In the genomic region with DNA sequence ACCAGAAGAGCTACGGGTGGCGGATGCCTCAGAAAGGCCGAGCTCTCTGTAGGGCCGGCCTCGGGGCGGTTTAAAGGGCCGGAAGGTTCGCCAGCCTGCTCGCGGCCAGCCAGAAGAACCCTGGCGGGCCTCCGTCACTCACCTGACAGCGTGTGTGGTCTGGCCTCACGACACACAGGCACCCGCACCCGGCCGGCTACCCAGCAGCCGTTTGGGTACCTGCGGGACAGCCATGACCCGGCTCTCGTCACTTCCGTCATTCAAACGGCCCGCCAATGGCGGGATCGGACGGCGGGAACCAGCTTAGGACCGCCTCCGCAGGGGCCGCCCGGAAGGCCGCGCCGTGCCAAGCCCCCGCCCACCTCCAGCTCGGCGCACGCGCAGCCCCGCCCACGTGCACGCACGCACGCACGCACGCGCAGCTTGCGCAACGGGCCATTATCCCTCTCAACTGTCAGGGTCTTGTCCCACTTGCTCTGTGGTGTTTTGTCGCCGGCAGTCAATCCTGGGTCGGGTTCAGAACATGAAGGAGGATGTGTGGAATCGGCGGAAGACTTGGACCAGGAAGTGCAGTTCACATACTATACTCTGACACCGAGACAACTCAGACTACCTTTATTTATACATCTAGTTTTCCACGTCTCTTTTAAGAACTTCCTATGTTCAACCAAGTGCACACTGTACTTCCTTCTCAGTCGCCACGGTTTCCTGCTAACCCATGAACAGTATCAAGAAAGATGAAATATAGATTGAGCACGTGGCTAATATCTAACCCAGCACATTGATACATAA, we compare ENCODE assay signal across 8 mouse cellular contexts. TPM values are rescaled to one million over a fixed set of nuclear protein-coding genes. Genes with fewer than 3 reads are reported as not detected.
DNase-seq lines count a peak whose midpoint lies in the region; ATAC-seq and TF ChIP-seq lines count a peak whose summit lies in the region.

A gene (minus strand): TSS at position 305 of the 792 bp plus-strand sequence.

- no peak for TF ChIP-seq CTCF in G1E (IDR thresholded peaks at IDR 0.05; ENCODE audit: low read depth, low read length)
- TF ChIP-seq CTCF in layer of hippocampus, adult 2 months (conservative IDR thresholded peaks at IDR 0.05) = no peak
- no peak for TF ChIP-seq CTCF in lung, embryonic 14.5 days (IDR thresholded peaks at IDR 0.05; ENCODE audit: low read depth)
- no peak for TF ChIP-seq CTCF in olfactory bulb, adult 2 months (IDR thresholded peaks at IDR 0.05; ENCODE audit: insufficient read depth, low read depth, low read length)
- peak; percentile 65; the same call in 1 of the 2 replicates for TF ChIP-seq CTCF in thymus, adult 2 months (IDR thresholded peaks at IDR 0.05; ENCODE audit: borderline replicate concordance, control insufficient read depth, extremely low read depth, insufficient read depth, low read length, poor library complexity)

- intact Hi-C loops in heart, postnatal 36 days (cut with DNase I) = loop anchor here (5.0 kb wide), 1 partner anchor 50 kb away; a partner anchor contains a TSS

- ATAC-seq in G1E (ENCODE audit: extremely low read depth, insufficient number of reproducible peaks, low FRiP score, poor library complexity, severe bottlenecking) = peak; percentile 94
- peak; percentile 99 for ATAC-seq in forebrain, embryonic 16.5 days
- peak; percentile 99 for ATAC-seq in lung, embryonic 14.5 days (ENCODE audit: insufficient read depth)

- no peaks in the 10 kb centered on the region; the same call in 1 of the 2 replicates for H3K27me3 ChIP-seq in G1E (ENCODE audit: insufficient read depth, low read length)
- H3K27me3 ChIP-seq in forebrain, embryonic 16.5 days (replicated peaks; ENCODE audit: control insufficient read depth, insufficient read depth, low read length) = peaks cover 7% of the 10 kb centered on the region; the same call in 1 of the 2 replicates
- no peaks in the 10 kb centered on the region for H3K27me3 ChIP-seq in lung, embryonic 14.5 days (ENCODE audit: insufficient read depth, low read length)
- no peaks in the 10 kb centered on the region for H3K27me3 ChIP-seq in thymus, adult 2 months (ENCODE audit: control insufficient read depth, insufficient read depth, low read length)

- WGBS in forebrain, embryonic 16.5 days = 2% methylated on average over 59 of the region's 60 CpGs
- WGBS in lung, embryonic 14.5 days = 2% methylated on average over 54 of the region's 60 CpGs
- 1% methylated on average over 60 of the region's 60 CpGs for WGBS in olfactory bulb, adult 2 months
- WGBS in thymus, adult 2 months = 1% methylated on average over 60 of the region's 60 CpGs

- peak within 1 kb of the TSS; percentile 60 for H3K27ac ChIP-seq in forebrain, embryonic 16.5 days (ENCODE audit: low read length)
- H3K27ac ChIP-seq in layer of hippocampus, adult 2 months = peak within 1 kb of the TSS; percentile 89
- peak within 1 kb of the TSS; percentile 72 for H3K27ac ChIP-seq in lung, embryonic 14.5 days (ENCODE audit: low read depth)
- H3K27ac ChIP-seq in olfactory bulb, adult 2 months (ENCODE audit: insufficient read depth, low read depth, low read length) = peak within 1 kb of the TSS; percentile 70
- peak within 1 kb of the TSS; percentile 59 for H3K27ac ChIP-seq in thymus, adult 2 months (ENCODE audit: control insufficient read depth, insufficient read depth, low read length)

- TF ChIP-seq POLR2A in olfactory bulb, adult 2 months (IDR thresholded peaks at IDR 0.05; ENCODE audit: insufficient read depth, low read depth, low read length) = peak; percentile 96
- TF ChIP-seq POLR2A in thymus, adult 2 months (IDR thresholded peaks at IDR 0.05; ENCODE audit: control insufficient read depth, extremely low read depth, insufficient read depth, low read length, poor library complexity) = peak; percentile 96

- H3K4me2 ChIP-seq in forebrain, embryonic 16.5 days (ENCODE audit: low read length) = peak within 1 kb of the TSS; percentile 83
- peak within 1 kb of the TSS; percentile 67 for H3K4me2 ChIP-seq in lung, embryonic 14.5 days

- peak within 1 kb of the TSS; percentile 68 for H3K9ac ChIP-seq in forebrain, embryonic 16.5 days (replicated peaks; ENCODE audit: low read depth, low read length)
- peak within 1 kb of the TSS; percentile 81 for H3K9ac ChIP-seq in lung, embryonic 14.5 days

- no peaks in the 10 kb centered on the region for H3K9me3 ChIP-seq in G1E (replicated peaks)
- H3K9me3 ChIP-seq in forebrain, embryonic 16.5 days (ENCODE audit: control insufficient read depth, low read length) = no peaks in the 10 kb centered on the region
- H3K9me3 ChIP-seq in lung, embryonic 14.5 days (ENCODE audit: low read depth, low read length) = no peaks in the 10 kb centered on the region

- peak within 1 kb of the TSS; percentile 73 for H3K4me3 ChIP-seq in G1E (ENCODE audit: low read depth, low read length)
- H3K4me3 ChIP-seq in forebrain, embryonic 16.5 days (replicated peaks; ENCODE audit: low read length) = peak within 1 kb of the TSS; percentile 64
- peak within 1 kb of the TSS; percentile 78 for H3K4me3 ChIP-seq in layer of hippocampus, adult 2 months
- H3K4me3 ChIP-seq in lung, embryonic 14.5 days (ENCODE audit: low read depth, low read length) = peak within 1 kb of the TSS; percentile 69
- H3K4me3 ChIP-seq in olfactory bulb, adult 2 months (ENCODE audit: insufficient read depth, low read depth, low read length) = peak within 1 kb of the TSS; percentile 95
- peak within 1 kb of the TSS; percentile 57 for H3K4me3 ChIP-seq in thymus, adult 2 months (ENCODE audit: control insufficient read depth, insufficient read depth, low read length)

- peaks cover 28% of the 10 kb centered on the region for H3K4me1 ChIP-seq in G1E (ENCODE audit: insufficient read depth, low read depth, low read length)
- peaks cover 12% of the 10 kb centered on the region for H3K4me1 ChIP-seq in forebrain, embryonic 16.5 days (replicated peaks; ENCODE audit: control insufficient read depth, insufficient read depth, low read length)
- 0 out of 2 replicates have a peak, but pooled peaks cover 2% of the 10 kb centered on the region for H3K4me1 ChIP-seq in lung, embryonic 14.5 days (ENCODE audit: insufficient read depth)
- H3K4me1 ChIP-seq in olfactory bulb, adult 2 months (ENCODE audit: control insufficient read depth, insufficient read depth, low read length) = no peaks in the 10 kb centered on the region; the same call in 1 of the 2 replicates
- no peaks in the 10 kb centered on the region for H3K4me1 ChIP-seq in thymus, adult 2 months (replicated peaks; ENCODE audit: control insufficient read depth, insufficient read depth, low read length)

- DNase-seq in G1E (ENCODE audit: low spot score) = peak; percentile 97
- peak; percentile 97 to 98 for DNase-seq in cerebellum, adult 18-20 months
- DNase-seq in heart, postnatal 36 days = peak; percentile 97 to 98
- peak; percentile 94 to 97 for DNase-seq in layer of hippocampus, adult 2 months (ENCODE audit: low spot score in 2 of 2)
- DNase-seq in lung, embryonic 14.5 days = peak; percentile 98
- DNase-seq in thymus, adult 2 months = peak; percentile 95

- H3K36me3 ChIP-seq in G1E (replicated peaks) = peaks cover 23% of the 10 kb centered on the region
- peaks cover 2% of the 10 kb centered on the region; the same call in 1 of the 2 replicates for H3K36me3 ChIP-seq in forebrain, embryonic 16.5 days (ENCODE audit: control insufficient read depth, insufficient read depth)
- H3K36me3 ChIP-seq in lung, embryonic 14.5 days (ENCODE audit: insufficient read depth) = peaks cover 13% of the 10 kb centered on the region
- no peaks in the 10 kb centered on the region for H3K36me3 ChIP-seq in thymus, adult 2 months (ENCODE audit: control insufficient read depth, insufficient read depth, low read length)

RNA-seq across cellular contexts. Expression of the gene that starts here (rescaled TPM):
- 158 and 168 TPM in 2 replicates for total RNA-seq in G1E (2014; fragmentation: Nextera tagmentation)
- 76.0 and 79.0 TPM in 2 replicates for total RNA-seq in G1E (2017)
- 4.4 and 5.8 TPM in 2 replicates for polyA plus RNA-seq in G1E (2012)
- 14.8 and 15.8 TPM in 2 replicates for polyA plus RNA-seq in forebrain, embryonic 16.5 days (2015; fragmentation: Nextera tagmentation; extraction: Ambion mirVana)
- total RNA-seq in heart, postnatal 36 days (2021) = 1 to 10 TPM; 5.7 to 7.5 TPM
- total RNA-seq in layer of hippocampus, adult 2 months (2021) = 10 to 100 TPM; 23.1 to 24.6 TPM
- polyA plus RNA-seq in lung, embryonic 14.5 days (2014; fragmentation: Nextera tagmentation; extraction: Ambion mirVana) = 23.9 and 26.2 TPM in 2 replicates
- polyA plus RNA-seq in olfactory bulb, adult 2 months (2012; ENCODE audit: insufficient read depth, insufficient read length, low replicate concordance, missing spikeins) = 242 TPM in 1 of 2 replicates, not detected in the other
- 11.7 and 13.1 TPM in 2 replicates for polyA plus RNA-seq in thymus, adult 2 months (2012; rRNA removed)

Comparison
In these comparisons a context has a peak if more than half of its experiments do, and no peak if none do; other contexts are left out.
1. Peak in every context shown above with its lines: DNase-seq, ATAC-seq, H3K4me3 ChIP-seq and H3K27ac ChIP-seq.